In the genomic region with DNA sequence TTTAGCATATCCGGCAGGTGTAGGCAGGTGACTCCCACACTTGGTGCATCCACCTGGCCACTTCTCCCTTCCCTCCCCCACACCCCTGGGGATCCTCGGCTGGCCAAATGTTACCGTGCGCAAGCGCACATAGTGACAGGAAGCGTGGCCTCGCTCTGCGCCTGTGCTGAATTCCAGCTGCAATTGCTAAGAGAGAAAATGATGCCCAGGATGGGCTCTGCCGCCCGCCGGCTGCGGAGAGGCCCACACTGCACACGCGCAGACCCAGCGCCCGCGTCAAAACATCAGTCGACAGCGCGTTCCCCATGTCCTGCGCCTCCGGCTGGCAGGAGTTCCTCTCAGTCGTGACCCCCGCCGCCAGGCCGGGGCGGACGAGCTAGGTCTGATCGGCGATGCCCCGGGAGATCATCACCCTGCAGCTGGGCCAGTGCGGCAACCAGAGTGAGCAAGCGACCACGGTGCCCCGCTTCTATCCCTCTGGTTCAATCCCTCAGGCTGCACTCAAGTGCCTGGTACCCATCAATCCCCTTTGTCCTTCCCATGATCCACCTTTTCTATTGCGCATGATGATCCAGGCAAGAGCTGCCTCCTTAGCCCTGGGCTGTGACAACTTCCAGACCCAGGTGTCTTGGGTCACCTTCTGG, we compare ENCODE assay signal across 8 mouse cellular contexts. TPM values are rescaled to one million over a fixed set of nuclear protein-coding genes. Genes with fewer than 3 reads are reported as not detected.
DNase-seq lines count a peak whose midpoint lies in the region; ATAC-seq and TF ChIP-seq lines count a peak whose summit lies in the region.

Gene Tubg2 (plus strand): TSS at position 180 of the 644 bp plus-strand sequence.

- H3K4me3 ChIP-seq in testis, adult 2 months (ENCODE audit: control insufficient read depth, low read depth, low read length), result peak within 1 kb of the TSS; percentile 38
- peak within 1 kb of the TSS; percentile 59 for H3K4me3 ChIP-seq in heart, embryonic 10.5 days
- peak within 1 kb of the TSS; percentile 32 for H3K4me3 ChIP-seq in kidney, postnatal 0 days (replicated peaks; ENCODE audit: low read depth, low read length)
- peak within 1 kb of the TSS; percentile 48; the same call in 1 of the 2 replicates for H3K4me3 ChIP-seq in liver, adult 2 months (ENCODE audit: insufficient read depth, low read depth, low read length)
- peak within 1 kb of the TSS; percentile 35 for H3K4me3 ChIP-seq in neural tube, embryonic 12.5 days

- H3K4me2 ChIP-seq in kidney, postnatal 0 days (ENCODE audit: low read length), result peak within 1 kb of the TSS; percentile 74
- peak within 1 kb of the TSS; percentile 69 for H3K4me2 ChIP-seq in neural tube, embryonic 12.5 days (replicated peaks)

- peaks cover 8% of the 10 kb centered on the region for H3K4me1 ChIP-seq in testis, adult 2 months (ENCODE audit: control insufficient read depth, insufficient read depth, low read length)
- peaks cover 12% of the 10 kb centered on the region for H3K4me1 ChIP-seq in heart, embryonic 10.5 days
- 0 out of 2 replicates have a peak, but pooled peaks cover 6% of the 10 kb centered on the region for H3K4me1 ChIP-seq in kidney, postnatal 0 days (replicated peaks; ENCODE audit: insufficient read depth, low read length)
- no peaks in the 10 kb centered on the region for H3K4me1 ChIP-seq in liver, adult 2 months (ENCODE audit: control insufficient read depth, insufficient read depth, low read length)
- H3K4me1 ChIP-seq in neural tube, embryonic 12.5 days, result peaks cover 12% of the 10 kb centered on the region

- H3K27ac ChIP-seq in testis, adult 2 months (ENCODE audit: control insufficient read depth, insufficient read depth, low read depth, low read length), result no peak within 1 kb of the TSS
- H3K27ac ChIP-seq in heart, embryonic 10.5 days, result peak within 1 kb of the TSS; percentile 82
- 0 out of 2 replicates have a peak within 1 kb of the TSS, but pooled peaks have one; percentile 54 for H3K27ac ChIP-seq in kidney, postnatal 0 days
- no peak within 1 kb of the TSS for H3K27ac ChIP-seq in liver, adult 2 months (replicated peaks; ENCODE audit: insufficient read depth, low read depth, low read length)
- peak within 1 kb of the TSS; percentile 70 for H3K27ac ChIP-seq in neural tube, embryonic 12.5 days

- no peaks in the 10 kb centered on the region for H3K27me3 ChIP-seq in testis, adult 2 months (ENCODE audit: control insufficient read depth, insufficient read depth, low read length)
- H3K27me3 ChIP-seq in heart, embryonic 10.5 days (ENCODE audit: insufficient read depth, poor library complexity, severe bottlenecking), result peaks cover 21% of the 10 kb centered on the region
- H3K27me3 ChIP-seq in kidney, postnatal 0 days (ENCODE audit: insufficient read depth, low read length), result no peaks in the 10 kb centered on the region
- no peaks in the 10 kb centered on the region for H3K27me3 ChIP-seq in liver, adult 2 months (ENCODE audit: control insufficient read depth, insufficient read depth, low read length)
- peaks cover 13% of the 10 kb centered on the region for H3K27me3 ChIP-seq in neural tube, embryonic 12.5 days (replicated peaks)

- no peaks in the 10 kb centered on the region for H3K36me3 ChIP-seq in testis, adult 2 months (ENCODE audit: control insufficient read depth, insufficient read depth, low read length)
- no peaks in the 10 kb centered on the region for H3K36me3 ChIP-seq in heart, embryonic 10.5 days
- no peaks in the 10 kb centered on the region for H3K36me3 ChIP-seq in kidney, postnatal 0 days (ENCODE audit: insufficient read depth, low read length)
- no peaks in the 10 kb centered on the region for H3K36me3 ChIP-seq in liver, adult 2 months (ENCODE audit: control insufficient read depth, insufficient read depth, low read length)
- H3K36me3 ChIP-seq in neural tube, embryonic 12.5 days, result no peaks in the 10 kb centered on the region

- TF ChIP-seq POLR2A in testis, adult 2 months (IDR thresholded peaks at IDR 0.05; ENCODE audit: control insufficient read depth, low read depth, low read length), result no peak
- TF ChIP-seq POLR2A in liver, adult 2 months (IDR thresholded peaks at IDR 0.05; ENCODE audit: extremely low read depth, insufficient read depth, low read length), result no peak

- WGBS in heart, embryonic 10.5 days, result 2% methylated on average over 36 of the region's 36 CpGs
- WGBS in kidney, postnatal 0 days, result 1% methylated on average over 36 of the region's 36 CpGs
- WGBS in liver, adult 2 months, result 8% methylated on average over 36 of the region's 36 CpGs
- 2% methylated on average over 36 of the region's 36 CpGs for WGBS in neural tube, embryonic 12.5 days

- DNase-seq in testis, postnatal 14 days (ENCODE audit: low spot score), result no peak
- DNase-seq in embryo, embryonic 10 days (ENCODE audit: low spot score), result peak; percentile 82
- DNase-seq in heart, embryonic 10.5 days (ENCODE audit: low spot score), result peak; percentile 86
- DNase-seq in kidney, postnatal 0 days (ENCODE audit: low spot score), result peak; percentile 77
- no peak for DNase-seq in liver, adult 2 months (ENCODE audit: extremely low read depth, low read depth, low spot score)
- peak; percentile 48 to 55 for DNase-seq in thymus, postnatal 10 days (ENCODE audit: low spot score in 2 of 2)

- ATAC-seq in kidney, postnatal 0 days (replicated peaks; ENCODE audit: low FRiP score, low read depth), result peak; percentile 57; the same call in 1 of the 2 replicates
- ATAC-seq in neural tube, embryonic 12.5 days (ENCODE audit: low FRiP score, low read depth), result peak; percentile 66; the same call in 1 of the 2 replicates

- TF ChIP-seq CTCF in testis, adult 2 months (IDR thresholded peaks at IDR 0.05; ENCODE audit: control insufficient read depth, insufficient read depth, insufficient replicate concordance, low read depth, low read length), result no peak
- TF ChIP-seq CTCF in kidney, postnatal 0 days (IDR thresholded peaks at IDR 0.05; ENCODE audit: low read depth), result no peak
- TF ChIP-seq CTCF in liver, adult 2 months (IDR thresholded peaks at IDR 0.05; ENCODE audit: low read depth, low read length), result no peak

- no peaks in the 10 kb centered on the region for H3K9me3 ChIP-seq in heart, embryonic 10.5 days
- no peaks in the 10 kb centered on the region for H3K9me3 ChIP-seq in kidney, postnatal 0 days (replicated peaks; ENCODE audit: low read length)
- no peaks in the 10 kb centered on the region for H3K9me3 ChIP-seq in neural tube, embryonic 12.5 days

- no peaks in the 10 kb centered on the region for H3K79me2 ChIP-seq in liver, adult 2 months (ENCODE audit: control insufficient read depth, insufficient read depth, low read length)

- peak within 1 kb of the TSS; percentile 49 for H3K9ac ChIP-seq in kidney, postnatal 0 days (ENCODE audit: low read depth, low read length)
- H3K9ac ChIP-seq in liver, adult 2 months (ENCODE audit: low read depth, low read length), result peak within 1 kb of the TSS; percentile 24
- peak within 1 kb of the TSS; percentile 61 for H3K9ac ChIP-seq in neural tube, embryonic 12.5 days

RNA-seq across cellular contexts. Expression of gene Tubg2, which starts in this region (rescaled TPM):
- 1.6 and 1.9 TPM in 2 replicates for polyA plus RNA-seq in testis, adult 2 months (2012; rRNA removed)
- 3.0 and 4.2 TPM in 2 replicates for polyA plus RNA-seq in heart, embryonic 10.5 days (2016; fragmentation: Nextera tagmentation; extraction: Ambion mirVana)
- polyA plus RNA-seq in kidney, postnatal 0 days (2015; fragmentation: Nextera tagmentation; extraction: Ambion mirVana), result 4.3 and 4.9 TPM in 2 replicates
- not detected in 2 replicates for total RNA-seq in liver, adult 2 months (2014; rRNA removed)
- polyA plus RNA-seq in liver, adult 2 months (2012; rRNA removed), result 0.10 and 0.17 TPM in 2 replicates
- polyA plus RNA-seq in neural tube, embryonic 12.5 days (2016; fragmentation: Nextera tagmentation; extraction: Ambion mirVana), result 13.4 and 15.1 TPM in 2 replicates

Comparison
In these comparisons a context has a peak if more than half of its experiments do, and no peak if none do; other contexts are left out.
1. H3K27ac ChIP-seq: peak in heart, embryonic 10.5 days (single experiment), kidney, postnatal 0 days (single experiment) and neural tube, embryonic 12.5 days (single experiment); none in testis, adult 2 months (single experiment) and liver, adult 2 months (single experiment).
2. DNase-seq: peak in embryo, embryonic 10 days (single experiment), heart, embryonic 10.5 days (single experiment), kidney, postnatal 0 days (single experiment) and thymus, postnatal 10 days (2 of 2); none in testis, postnatal 14 days (single experiment) and liver, adult 2 months (single experiment).
3. Peak in every context shown above with its lines, with median percentiles within 50 percentile points of each other: H3K4me3 ChIP-seq and H3K9ac ChIP-seq.